Mouse (Mus musculus) MN1 (cell line): ENCODE measurements at regions not wholly inside any gene's neighbourhood (a gene's known extent, or its start where the extent isn't known, plus 50 kb on each side); places are given as distances from the start of the nearest gene placed in this dataset.

Experiments used
- DNase-seq: peaks from one replicate; pipeline ENCODE4 v3.0.0-alpha.2; 2016; ENCODE audit warnings: low spot score

DNA sequence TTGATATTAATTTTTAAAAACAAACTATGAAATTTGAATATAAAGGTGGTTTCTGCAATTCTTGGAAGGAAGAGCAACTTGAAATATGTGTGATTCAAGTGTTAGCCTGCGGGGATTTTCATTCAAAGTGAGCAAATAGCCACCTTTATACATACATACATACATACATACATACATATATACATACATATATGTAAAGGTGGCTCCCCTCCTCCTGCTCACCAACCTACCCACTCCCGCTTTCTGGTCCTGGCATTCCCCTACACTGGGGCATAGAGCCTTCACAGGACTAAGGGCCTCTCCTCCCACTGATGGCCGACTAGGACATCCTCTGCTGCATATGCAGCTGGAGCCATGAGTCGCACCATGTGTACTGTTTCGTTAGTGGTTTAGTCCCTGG lies 221.3 kb upstream of the Pde3a start:
- no peak for DNase-seq

DNA sequence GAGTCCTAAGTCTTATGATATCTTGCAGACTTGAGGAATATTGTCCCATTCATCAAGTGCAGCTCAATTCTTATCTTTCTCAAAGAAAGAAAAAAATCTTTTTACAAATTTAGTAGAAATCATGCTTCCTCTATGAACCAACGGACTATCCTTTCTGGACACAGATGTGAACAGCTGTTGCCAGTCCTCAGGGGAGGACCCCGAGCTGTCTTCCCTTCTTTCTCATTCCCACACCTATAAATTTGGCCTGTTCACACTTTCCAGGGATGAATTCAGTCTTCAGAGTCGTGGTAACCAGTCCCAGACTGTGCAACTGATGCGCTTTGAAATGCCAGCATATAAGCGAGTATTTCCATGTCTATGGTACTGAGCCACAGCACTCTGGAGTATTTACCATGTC lies 214.2 kb upstream of the Pde3a start:
- DNase-seq: no peak

DNA sequence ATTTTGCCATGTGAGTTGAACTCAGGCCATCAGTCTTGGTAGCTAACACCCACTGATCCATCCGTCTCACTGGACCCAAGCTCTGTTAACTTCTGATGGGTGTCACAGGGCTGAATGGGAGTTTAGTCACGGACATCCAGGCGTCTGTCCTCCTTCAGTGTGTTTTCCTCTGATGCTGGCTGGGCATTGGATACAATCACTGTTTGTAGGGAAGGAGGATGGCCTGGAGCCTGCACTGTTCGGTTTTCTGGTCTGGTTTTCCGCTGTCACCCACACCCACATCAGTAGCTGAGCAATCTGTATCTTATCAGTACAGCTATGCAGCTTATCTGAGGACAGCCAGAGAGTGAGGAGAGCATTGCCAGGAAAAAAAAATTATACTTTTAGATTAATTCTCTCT lies 207.7 kb upstream of the Pde3a start:
- peak; percentile 18 for DNase-seq

DNA sequence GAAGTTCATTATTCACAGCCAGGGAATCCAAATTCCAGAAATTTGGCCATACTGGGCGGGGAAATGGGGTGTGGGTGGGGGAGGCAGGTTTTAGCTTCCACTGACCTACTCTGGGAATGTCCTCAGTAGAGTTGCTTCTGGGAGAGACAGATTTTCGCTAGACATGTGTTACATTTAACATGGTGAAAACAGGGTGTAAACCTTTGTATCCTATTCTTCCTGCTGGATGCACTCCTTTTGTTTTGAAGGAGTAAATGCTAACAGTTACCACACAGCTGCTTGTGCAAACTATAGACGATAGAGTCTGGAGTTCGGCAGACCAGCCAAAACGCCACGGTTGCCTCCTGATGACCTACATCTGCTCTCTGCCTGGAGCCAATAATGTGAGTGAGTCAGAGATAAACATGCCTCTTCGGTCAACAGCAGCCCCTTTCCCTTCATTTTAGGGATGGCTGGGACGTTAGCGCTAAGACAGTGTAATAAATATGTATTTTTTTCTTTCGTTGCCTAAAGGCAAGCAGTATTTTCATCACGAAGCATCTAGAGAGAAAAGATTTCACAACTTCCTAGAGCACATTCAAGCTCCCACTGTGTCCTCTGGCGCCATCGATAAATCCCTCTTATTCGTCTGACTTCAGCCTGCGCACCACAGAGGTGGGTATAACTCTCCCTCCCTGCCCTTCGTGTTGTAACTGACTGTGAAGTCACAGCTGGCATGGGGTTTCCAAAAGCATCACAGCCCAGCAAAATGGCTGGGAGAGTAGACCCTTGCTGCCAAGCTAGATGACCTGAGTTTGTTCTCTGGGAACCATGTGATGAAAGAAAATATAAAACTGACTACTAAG lies 207.1 kb upstream of the Pde3a start:
- DNase-seq: peak; percentile 53

DNA sequence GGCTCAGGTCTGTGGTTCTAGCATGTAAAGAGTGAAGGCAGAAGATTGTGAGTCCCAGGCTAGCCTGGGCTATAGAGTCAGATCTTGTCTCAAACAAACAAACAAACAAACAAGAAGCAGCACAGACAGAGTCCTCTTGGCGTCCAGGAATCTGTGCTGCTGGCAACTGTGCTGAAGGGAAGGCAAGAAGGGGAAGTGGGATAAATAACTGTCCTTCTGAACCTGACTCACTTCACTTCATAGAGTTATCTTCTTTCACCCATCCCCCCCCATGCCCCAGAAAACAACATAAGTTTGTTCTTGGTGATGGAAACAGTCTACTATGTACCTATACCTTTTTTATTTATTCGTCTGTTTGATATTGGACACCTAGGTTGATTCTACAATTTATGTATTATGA lies 200.8 kb upstream of the Pde3a start:
- no peak for DNase-seq

DNA sequence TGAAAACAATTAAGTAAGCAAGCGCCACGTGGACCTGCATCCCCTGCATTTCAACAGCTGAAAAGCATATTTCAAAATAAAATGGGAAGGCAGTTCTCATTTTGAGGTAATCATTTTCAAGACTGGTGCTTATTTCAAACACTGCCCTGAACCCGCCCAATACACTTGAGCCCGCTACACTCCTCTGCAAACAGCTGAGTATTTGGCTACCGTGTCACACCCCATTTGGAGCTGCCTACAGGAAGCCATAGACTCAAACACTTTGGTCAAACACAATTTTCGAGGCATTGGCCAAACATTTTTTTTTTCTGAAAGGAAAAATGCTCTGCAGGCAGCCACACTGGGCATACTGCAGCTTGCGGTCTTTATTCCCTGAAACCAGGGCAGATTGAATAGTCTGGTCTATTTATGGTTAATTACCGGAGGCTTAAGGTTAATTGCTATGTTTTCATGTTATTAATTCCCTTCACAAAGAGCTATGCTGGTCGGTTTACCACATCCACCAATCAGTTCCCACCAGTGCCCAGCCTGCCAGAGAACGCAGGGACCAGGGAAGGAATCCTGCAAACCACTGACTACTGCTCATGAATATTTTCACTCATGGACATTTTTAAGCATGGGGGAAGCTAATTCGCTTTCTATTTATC lies 198.9 kb upstream of the Pde3a start:
- no peak for DNase-seq

DNA sequence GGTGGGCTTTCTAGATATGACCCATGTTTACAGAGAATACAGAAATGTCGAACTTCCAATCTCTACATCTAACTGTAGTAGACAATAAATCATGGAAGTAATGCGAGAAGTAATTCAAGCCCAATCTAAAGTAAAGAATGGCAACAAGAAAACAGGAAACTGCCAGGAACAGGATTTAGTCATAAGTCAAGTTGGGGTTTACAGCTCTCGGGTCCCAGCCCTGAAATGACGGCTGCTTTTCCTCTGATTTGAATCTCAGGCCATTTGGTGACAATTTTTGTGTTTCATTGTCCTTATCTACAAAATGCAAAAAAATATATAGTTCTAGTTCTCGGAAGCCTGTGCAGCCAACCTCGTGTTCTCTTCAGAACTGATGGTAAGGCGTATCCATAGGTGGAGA lies 195.0 kb upstream of the Pde3a start:
- DNase-seq: no peak

DNA sequence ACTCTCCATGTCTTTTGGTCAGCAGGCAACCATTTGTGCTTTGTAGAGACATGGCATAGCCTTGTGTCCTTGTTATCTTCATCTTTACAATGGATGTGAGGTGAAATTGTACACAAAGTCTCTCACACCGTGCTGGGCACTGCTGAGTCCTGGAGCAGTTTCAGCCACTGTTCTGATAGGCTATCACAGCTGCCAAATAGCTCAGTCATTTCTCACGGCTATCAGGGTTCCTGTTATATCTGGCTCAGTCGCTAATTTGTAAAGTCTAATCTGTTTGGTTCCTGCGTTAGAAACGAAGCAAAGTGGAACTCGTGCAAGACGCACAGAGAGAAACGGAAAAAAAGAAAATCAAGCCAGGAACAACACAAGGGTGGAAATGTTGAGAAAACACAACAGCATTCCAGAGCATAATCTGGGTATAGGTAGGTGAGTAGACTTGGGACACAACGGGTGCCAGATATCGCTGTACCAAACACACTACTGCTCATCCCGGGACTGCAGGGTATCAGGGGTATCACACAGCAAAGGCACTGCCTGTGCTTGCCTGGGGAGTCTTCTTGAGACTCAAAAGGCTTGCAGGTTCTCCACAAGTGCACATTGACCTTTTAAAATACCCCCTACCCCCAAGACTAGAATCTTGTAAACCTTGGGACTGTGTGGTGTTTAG lies 189.7 kb upstream of the Pde3a start:
- DNase-seq: no peak

DNA sequence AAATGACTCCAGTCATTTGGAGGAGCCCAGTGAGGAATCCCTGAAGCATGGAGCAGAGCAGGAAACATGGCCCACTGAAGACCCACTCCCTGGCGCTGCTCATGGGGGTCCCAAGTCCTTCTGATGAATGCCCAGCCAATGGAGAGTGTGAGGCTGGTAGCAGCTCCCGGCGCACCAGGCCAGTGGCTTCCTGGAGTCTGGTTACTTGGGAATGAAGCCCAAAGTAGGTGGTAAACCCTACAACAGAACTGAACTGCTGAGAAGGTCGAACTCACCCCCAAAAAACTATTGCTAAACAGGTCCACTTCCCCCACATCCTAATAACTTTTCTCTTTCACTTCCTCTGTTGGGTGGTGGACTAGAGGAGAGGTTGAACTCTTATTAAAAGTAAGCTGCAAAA lies 183.3 kb upstream of the Pde3a start:
- no peak for DNase-seq

DNA sequence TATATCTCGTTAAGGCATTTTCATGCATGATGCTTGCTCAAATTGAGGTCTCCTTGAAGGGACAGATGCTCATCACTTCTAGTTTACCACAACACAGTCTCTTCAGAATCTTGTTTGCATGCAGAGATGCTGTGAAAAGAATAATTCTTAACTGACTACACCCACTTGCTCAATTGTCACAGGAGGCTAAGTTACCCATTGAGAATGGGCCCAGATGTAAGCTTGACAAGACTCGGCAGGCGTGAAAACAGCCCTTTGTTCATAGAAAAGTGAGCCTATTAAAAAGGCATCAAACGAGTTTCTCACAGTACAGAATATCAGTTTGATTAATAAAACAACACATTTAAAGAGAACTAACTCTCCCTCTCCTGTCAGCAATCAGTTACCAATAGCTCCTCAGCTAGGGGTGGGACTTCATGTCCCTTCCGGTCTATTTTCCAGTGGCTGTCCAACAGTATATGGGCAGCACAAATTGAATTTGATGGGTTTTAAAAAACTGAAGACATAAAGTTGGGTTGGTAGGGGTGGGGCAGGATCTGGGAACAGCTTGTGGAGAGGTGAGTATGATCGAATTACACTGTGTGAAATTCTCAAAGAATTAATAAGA lies 180.1 kb upstream of the Pde3a start:
- DNase-seq: no peak

DNA sequence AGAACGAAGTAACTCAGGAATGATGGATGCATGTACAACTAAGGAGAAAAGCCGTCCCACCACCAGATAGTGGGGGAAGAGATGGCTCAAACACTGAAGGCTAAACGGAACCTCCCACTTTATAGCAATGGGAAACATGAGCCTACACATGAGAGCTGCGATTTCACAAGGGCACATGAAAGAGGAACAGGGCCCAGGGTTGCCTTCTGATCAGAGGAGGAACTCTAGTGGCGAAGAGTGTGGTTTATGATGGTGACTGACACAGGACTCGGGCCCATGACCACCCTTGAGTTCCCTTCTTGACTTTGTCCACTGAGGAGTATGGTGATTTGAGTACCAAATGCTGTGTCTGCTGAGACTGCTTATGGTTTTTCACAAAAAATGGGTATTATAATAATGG lies 179.2 kb upstream of the Pde3a start:
- no peak for DNase-seq

DNA sequence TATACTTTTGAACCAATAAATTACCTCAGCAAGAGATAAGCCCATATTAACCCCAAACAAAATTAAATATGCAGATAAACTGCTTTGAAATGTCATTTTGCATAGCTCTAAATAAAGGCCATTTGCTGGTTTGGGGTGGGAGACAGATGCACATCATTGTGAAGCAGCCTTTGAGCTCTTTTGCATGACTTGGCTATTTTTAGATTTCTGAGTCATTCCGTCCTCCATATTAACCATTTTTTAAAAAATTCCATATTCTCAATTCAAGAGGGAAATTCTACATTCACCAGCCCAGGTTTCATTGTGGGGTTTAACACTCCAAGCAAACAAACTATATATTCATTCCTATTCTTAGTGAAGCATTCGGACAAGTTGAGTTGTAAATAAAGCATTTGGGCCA lies 177.6 kb upstream of the Pde3a start:
- DNase-seq: no peak

DNA sequence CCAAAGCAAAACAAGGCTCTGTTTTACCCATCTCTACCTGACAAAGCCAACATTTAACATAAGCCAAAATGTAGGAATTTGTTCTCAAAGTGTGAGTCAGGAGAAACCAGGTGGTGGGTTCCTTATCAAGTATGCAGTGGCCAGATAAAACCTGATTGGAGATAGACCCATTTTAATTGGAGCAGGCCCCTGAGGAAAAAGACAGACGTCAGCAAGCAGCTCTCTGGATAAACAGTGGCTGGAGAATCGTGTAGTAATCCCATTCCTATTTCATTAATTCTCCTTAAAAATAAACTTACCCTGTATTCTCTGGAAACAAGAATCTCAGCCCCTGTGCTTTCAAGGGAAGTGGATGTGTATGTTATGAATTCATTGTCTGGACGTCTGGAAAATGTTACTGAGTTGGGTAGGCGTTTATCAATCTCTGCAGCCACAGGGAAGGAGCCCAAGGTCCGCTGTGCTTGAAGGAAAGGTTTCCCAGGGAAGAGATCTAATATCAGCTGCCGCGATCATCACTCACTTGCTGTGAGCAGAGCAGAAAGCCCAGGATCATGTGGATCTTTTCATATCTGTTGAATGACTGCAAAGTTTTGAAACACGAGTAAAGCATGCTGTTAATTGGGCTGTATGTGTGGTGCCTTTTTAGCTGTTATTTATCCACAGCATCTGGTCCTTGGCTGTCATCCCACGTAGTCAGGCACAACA lies 157.8 kb upstream of the Pde3a start:
- peak; percentile 23 for DNase-seq

DNA sequence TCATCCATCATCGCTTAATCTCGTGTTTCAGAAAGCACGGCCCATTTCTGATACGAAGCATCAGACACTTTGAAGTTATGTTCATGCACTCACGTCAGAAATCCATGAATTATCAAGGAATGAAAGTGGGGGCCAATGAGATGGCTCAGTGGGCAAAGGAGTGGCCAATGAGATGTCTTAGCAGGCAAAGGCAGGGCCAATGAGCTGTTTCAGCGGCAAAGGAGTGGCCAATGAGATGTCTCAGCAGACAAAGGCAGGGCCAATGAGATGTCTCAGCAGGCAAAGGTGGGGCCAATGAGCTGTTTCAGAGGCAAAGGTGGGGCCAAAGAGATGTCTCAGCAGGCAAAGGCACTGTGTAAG lies 157.3 kb upstream of the Pde3a start:
- DNase-seq: peak; percentile 56

DNA sequence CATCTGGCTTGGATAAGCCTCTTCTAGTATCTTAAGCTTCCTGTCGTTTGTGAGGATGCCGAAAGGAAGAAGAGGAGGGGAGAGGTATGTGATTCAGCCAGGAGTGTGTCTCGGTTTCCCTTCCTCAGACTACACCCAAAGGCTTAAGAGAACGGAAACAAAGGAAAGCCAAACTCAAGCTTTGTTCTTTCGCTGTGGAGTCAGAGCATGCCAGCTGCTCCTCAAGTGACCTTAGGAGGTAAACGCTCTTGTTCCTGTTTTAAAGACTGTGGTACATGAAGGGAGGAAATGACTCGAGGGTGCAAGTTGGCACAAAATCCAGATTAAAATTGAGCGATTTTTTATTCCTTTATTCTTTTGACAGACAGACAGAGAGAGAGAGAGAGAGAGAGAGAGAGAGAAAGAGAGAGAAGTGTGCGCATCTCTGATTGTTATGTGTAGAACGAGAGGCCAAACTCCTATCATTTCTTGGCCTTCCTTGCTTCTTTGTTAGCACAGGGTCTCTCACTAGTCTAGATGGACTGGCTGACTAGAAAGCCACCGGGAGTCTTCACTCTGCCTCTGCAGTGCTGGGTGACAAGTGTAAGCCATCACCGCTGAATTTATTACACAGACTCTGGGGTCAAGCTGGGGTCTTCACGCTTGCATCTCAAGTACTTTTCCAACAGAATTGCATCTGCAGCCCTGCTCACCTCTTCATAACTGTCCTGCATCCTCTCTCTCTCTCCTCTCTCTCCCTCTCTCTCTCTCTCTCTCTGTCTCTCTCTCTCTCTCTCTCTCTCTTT lies 151.5 kb upstream of the Pde3a start:
- no peak for DNase-seq

DNA sequence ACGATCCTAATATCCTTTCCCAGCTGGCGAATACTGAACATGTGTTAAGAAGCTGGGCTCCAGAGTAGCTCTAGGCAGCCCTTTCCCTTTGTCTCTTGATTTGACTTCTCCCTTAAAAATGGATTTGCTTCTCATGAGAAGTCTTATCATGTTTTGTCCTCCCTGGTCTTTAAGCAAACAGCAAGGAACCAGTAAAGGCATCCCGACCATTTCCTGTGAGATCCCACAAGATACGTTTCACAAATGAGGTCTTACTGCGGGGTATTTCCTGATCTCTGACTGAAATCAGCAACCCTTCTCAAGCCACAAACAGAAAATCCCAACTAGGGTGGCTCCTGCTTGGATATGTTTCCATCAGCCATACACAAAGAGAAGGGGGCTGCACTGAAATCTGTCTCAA lies 130.8 kb upstream of the Pde3a start:
- no peak for DNase-seq

DNA sequence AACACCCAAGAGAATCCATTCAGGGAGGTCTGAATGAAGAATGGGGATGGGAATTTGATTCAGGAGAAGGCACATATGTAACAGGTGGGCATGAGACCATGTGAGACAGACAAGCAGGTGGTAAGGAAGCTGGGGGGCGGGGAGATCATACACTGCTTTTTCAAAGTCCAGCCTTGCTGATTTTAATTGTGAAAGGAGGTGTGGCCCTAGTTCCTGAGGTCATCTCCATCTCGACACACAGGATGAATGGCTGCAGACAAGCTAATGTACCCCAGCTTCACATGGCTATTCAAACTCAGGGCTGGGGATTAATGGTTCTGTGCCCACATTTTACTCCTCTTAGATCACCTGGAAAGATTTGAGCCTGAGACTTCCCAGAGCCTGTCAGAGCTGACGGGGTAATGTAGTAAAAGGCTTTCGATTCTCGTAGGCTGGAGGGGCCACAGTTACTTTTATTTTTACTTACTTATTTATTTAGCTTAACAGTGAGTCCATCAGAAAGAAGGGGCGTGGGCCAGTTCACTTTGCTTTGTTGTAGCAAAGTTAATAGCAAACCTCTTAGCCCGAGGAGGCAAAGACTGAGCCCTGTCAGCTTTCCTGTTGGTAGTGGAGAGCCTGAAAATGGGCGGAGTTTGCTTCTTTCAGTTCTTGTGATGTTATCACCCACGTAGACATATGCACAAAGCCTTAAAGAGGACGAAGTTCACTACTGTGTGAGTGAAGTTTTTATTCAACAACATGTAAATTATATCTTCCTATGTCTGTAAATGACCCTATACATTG lies 122.3 kb upstream of the Pde3a start:
- no peak for DNase-seq

DNA sequence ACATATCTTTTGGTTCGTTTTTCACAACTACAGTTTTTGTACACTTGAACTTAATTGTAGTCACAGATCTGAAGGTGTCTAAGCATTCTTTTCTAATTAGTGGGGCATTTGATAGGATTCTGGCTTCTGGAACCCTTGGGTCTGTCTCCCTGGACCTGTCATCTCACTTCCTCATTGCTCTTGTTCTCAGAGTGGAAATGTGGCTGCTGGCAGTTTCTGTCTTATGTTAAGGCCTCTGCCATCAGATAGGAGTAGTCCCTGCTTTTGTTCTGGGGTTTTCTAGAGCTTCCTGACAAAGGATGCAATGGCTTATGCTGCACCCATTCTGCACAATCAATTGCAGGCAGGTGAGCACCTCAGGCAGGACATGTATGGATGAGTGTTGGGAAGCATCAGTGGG lies 119.5 kb upstream of the Pde3a start:
- DNase-seq: no peak

DNA sequence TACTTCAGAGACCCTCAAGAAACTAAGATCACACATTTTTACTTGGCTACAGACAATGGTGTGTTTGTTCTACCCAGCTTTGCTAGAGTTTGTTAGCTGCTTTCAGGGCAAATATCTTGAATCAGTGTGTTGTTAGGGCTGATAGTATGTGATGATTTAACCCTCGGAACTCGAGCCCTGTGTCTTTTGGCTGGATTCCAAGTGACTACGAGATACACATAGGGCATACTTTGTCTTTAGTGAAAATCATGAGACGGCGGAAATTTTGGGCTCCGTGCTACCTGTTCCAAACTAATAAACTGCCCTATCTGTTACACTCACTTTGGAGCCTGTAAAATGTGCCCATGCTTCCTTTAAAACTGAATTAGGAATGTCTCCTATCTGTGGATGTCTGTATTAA lies 114.9 kb upstream of the Pde3a start:
- no peak for DNase-seq

DNA sequence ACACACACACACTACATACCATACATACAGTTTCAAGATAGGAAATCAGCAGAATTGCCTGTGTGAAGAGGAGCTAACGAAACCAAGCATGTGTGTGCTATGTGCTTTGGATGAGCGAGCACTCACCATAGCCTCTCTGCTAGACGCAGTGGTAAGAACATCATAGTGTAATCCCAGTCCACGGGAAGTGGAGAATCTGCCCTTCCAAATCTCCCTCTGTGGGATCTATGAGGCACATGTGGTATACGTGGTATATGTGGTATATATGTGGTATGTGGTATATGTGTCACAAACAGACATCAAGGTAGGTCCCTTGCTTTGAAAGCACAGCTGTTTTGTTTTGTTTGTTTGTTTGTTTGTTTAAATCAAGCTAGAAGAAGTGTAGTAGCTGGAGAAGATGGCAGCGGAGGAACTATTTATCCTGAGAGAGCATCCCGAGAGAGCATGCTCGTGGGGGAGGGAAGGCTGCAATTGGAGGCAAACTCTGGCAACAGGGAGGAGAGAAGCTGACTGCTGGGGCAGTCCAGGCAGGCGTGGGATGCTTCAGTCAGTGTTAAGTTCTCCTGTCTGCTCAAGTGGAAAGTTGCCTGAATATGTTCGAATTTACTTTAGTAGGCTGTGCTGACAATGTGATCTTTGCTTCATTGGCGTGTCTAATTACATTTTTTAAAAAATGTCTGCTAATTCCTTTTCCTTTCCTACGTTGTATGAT lies 112.2 kb upstream of the Pde3a start:
- DNase-seq: no peak
